20 mouse cellular contexts compared by ENCODE assay signal in the genomic region with DNA sequence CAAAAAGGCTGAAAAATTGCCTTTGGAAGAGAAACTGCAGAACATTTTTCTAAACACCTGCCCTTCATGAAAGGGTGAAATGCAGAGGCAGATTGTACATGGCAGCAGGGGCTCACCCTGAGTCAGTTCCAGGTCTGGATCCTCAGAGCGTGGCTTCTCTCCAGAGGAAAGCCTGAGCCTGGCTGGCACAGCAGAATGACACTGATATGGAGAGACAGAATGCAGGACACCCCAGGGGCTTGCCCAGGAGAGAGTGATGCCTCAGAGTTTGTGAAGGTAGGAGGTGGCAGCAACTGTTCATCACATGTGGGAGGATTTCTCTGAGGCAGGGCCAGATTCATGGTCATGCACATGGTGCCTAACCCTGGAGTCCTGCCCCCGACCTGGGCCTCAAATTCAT. TPM values are rescaled to one million over a fixed set of nuclear protein-coding genes. Genes with fewer than 3 reads are reported as not detected.
DNase-seq lines count a peak whose midpoint lies in the region.
"Had no signal": no experiment of that assay in that cellular context is flagged by ENCODE, and none has a peak within 500 bp of the region (broad histone marks: within the 10 kb centered on the region; RNA-seq: fewer than 3 reads in every experiment).

No protein-coding gene starts in this region.

- DNase-seq in layer of hippocampus, postnatal 10 days (ENCODE audit: low spot score in 2 of 2), result peak; percentile 47 to 49
- DNase-seq in layer of hippocampus, adult 11-12 months (ENCODE audit: low spot score), result no peak
- DNase-seq in cerebellum, adult 18-20 months, result peak; percentile 57 to 59
- peak; percentile 59 to 64 for DNase-seq in cerebellum, postnatal 10 days
- DNase-seq in left cerebral cortex, adult 8-10 months (ENCODE audit: low spot score in 2 of 2), result no peak
- DNase-seq in spleen, postnatal 10 days (ENCODE audit: low spot score in 2 of 2), result no peak
- DNase-seq in frontal cortex, postnatal 36 days (ENCODE audit: low spot score in 2 of 2), result no peak
- DNase-seq: adrenal gland, postnatal 14 days; gastrocnemius, postnatal 10 days; heart, adult 18-20 months; heart, postnatal 10 days; left cerebral cortex, postnatal 4 days; lung, embryonic 14.5 days; midbrain, embryonic 14.5 days; right cerebral cortex, postnatal 25 days; spleen, adult 18-20 months had no signal

RNA-seq across cellular contexts. Expression of a gene that starts 0.4 kb away (rescaled TPM):
- total RNA-seq in layer of hippocampus, postnatal 10 days (2021), result not detected
- not detected for total RNA-seq in left cerebral cortex, adult 8-10 months (2022)
- total RNA-seq: heart, adult 18-20 months; heart, postnatal 10 days; hindbrain, postnatal 0 days; layer of hippocampus, adult 2 months; left cerebral cortex, adult 18-20 months had no signal

RNA-seq across cellular contexts. Expression of a gene that starts 5.6 kb away (rescaled TPM):
- 1 to 10 TPM; 3.2 to 5.4 TPM for total RNA-seq in layer of hippocampus, postnatal 10 days (2021)
- 1 to 10 TPM; 1.2 to 3.1 (median 2.2) TPM for total RNA-seq in left cerebral cortex, adult 8-10 months (2022)
- total RNA-seq: megakaryocyte, adult 5-6 weeks had no signal

RNA-seq across cellular contexts. Expression of a gene that starts 11.8 kb away (rescaled TPM):
- total RNA-seq in layer of hippocampus, postnatal 10 days (2021), result not detected
- total RNA-seq in left cerebral cortex, adult 8-10 months (2022), result under 1 TPM in 1 of 4 experiments, not detected in 3; 0.26 TPM
- total RNA-seq: gastrocnemius, postnatal 10 days; heart, postnatal 10 days; layer of hippocampus, adult 2 months; left cerebral cortex, adult 18-20 months had no signal

RNA-seq across cellular contexts. Expression of a gene that starts 26.8 kb away (rescaled TPM):
- under 1 TPM; 0.07 to 0.87 TPM for total RNA-seq in layer of hippocampus, postnatal 10 days (2021)
- under 1 TPM in 3 of 4 experiments, not detected in 1; 0.07 to 0.40 (median 0.18) TPM for total RNA-seq in left cerebral cortex, adult 8-10 months (2022)
- total RNA-seq: heart, adult 18-20 months had no signal

RNA-seq across cellular contexts. Expression of a gene that starts 34.2 kb away (rescaled TPM):
- total RNA-seq in layer of hippocampus, postnatal 10 days (2021), result not detected
- under 1 TPM in 1 of 4 experiments, not detected in 3; 0.17 TPM for total RNA-seq in left cerebral cortex, adult 8-10 months (2022)
- total RNA-seq: left cerebral cortex, adult 18-20 months had no signal

Comparison
In these comparisons a context has a peak if more than half of its experiments do, and no peak if none do; other contexts are left out.
1. DNase-seq: peak in layer of hippocampus, postnatal 10 days (2 of 2), cerebellum, adult 18-20 months (2 of 2) and cerebellum, postnatal 10 days (2 of 2); none in layer of hippocampus, adult 11-12 months (single experiment), left cerebral cortex, adult 8-10 months (0 of 2), spleen, postnatal 10 days (0 of 2) and frontal cortex, postnatal 36 days (0 of 2).